Mouse (Mus musculus) layer of hippocampus, adult 9-11 months (tissue): ENCODE measurements around the gene Hoxc11.

Experiments used
- DNase-seq: peaks from one replicate; pipeline ENCODE4 v3.0.0; 2022

The Hoxc11 gene

GRCm38 (mm10) chr15:102954192-102955006 is at the start of gene Hoxc11:
Gene Hoxc11 (plus strand): TSS chr15:102954427.
- DNase-seq, result no peak

GRCm38 (mm10) chr15:102904946-102905345 is 49.3 kb upstream of the Hoxc11 start:
- no peak for DNase-seq

GRCm38 (mm10) chr15:102909536-102909935 is 44.7 kb upstream of the Hoxc11 start:
- no peak for DNase-seq

- no peak for DNase-seq
Measured at GRCm38 (mm10) chr15:102910038-102910437, 44.2 kb upstream of the Hoxc11 start.

- DNase-seq, result no peak
Measured at GRCm38 (mm10) chr15:102910496-102911095, 43.6 kb upstream of the Hoxc11 start.

- DNase-seq, result no peak
Measured at GRCm38 (mm10) chr15:102913038-102913585, 41.1 kb upstream of the Hoxc11 start.

GRCm38 (mm10) chr15:102917972-102918572 is 36.2 kb upstream of the Hoxc11 start:
- DNase-seq, result no peak

GRCm38 (mm10) chr15:102918611-102919265 is 35.5 kb upstream of the Hoxc11 start:
- no peak for DNase-seq

GRCm38 (mm10) chr15:102919336-102920180 is 34.7 kb upstream of the Hoxc11 start:
- no peak for DNase-seq

- DNase-seq, result no peak
Measured at GRCm38 (mm10) chr15:102920619-102921018, 33.6 kb upstream of the Hoxc11 start.

GRCm38 (mm10) chr15:102921053-102922011 is 32.9 kb upstream of the Hoxc11 start, which contains the start of gene Hoxc13:
Gene Hoxc13 (plus strand): TSS chr15:102921103.
- DNase-seq, result no peak

GRCm38 (mm10) chr15:102922012-102922362 is 32.2 kb upstream of the Hoxc11 start:
- no peak for DNase-seq

GRCm38 (mm10) chr15:102922636-102923500 is 31.4 kb upstream of the Hoxc11 start:
- no peak for DNase-seq

- no peak for DNase-seq
Measured at GRCm38 (mm10) chr15:102927032-102927645, 27.1 kb upstream of the Hoxc11 start.

- DNase-seq, result no peak
Measured at GRCm38 (mm10) chr15:102931706-102932358, 22.4 kb upstream of the Hoxc11 start.

- no peak for DNase-seq
Measured at GRCm38 (mm10) chr15:102934438-102934837, 19.8 kb upstream of the Hoxc11 start.

GRCm38 (mm10) chr15:102934897-102935296 is 19.3 kb upstream of the Hoxc11 start:
- no peak for DNase-seq

GRCm38 (mm10) chr15:102936279-102936972 is 17.8 kb upstream of the Hoxc11 start, which contains the start of gene Hoxc12:
Gene Hoxc12 (plus strand): TSS chr15:102936757.
- no peak for DNase-seq
